Mouse (Mus musculus): Measurements from ENCODE around the gene Mcm3ap.

The Mcm3ap gene

DNA sequence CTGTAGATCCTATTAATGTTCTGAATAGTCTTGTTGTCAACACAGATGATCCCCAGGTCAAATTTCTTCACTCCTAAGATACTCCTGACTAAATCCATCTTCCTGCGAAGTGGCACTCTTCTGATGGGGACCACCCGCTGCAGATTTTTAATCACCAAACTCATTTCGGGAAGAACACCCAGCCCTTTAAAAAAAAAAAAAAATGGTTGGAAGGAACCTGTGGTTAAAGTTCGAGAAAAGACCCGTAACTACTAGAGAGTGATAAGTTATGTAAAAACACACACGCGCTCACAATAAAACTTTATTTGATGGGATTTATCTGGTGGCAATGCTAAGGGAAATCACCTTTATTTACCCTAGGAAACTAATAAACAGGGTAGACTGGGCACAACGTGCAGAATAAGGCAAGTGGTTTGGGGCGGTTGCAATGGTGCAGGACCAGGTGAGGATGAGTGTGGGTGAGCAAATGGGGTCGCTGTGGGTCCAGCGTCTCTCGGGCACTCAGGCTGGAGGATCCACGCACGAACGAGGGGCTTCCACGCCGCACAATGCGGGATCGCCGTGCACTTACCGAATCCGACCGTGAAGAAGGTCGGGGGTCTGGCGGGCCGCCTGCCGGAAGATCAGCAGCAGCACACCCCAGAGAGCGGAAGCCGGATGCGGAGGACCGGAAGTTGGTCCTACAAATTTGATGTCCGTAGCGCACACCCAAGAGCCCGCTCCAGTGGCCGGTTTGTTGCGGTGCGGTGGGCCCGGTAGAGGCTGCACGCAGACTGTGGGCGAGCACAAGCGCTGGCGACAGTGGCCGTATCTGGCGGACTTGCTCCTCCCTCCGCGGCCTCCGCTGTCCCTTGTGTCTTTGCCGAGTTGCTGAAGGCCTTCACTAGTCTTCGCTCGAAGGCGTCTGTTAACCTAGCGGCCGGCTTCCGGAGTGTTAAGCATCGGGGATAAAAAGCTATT lies at the start of gene Mcm3ap, which contains the start of gene Ybey:
TSS of gene Mcm3ap (plus strand) at position 725 of the 960 bp plus-strand sequence.
TSS of gene Ybey (minus strand) at position 912 of the 960 bp plus-strand sequence.
- DNase-seq (ENCODE audit: low spot score): peak; percentile 80

DNA sequence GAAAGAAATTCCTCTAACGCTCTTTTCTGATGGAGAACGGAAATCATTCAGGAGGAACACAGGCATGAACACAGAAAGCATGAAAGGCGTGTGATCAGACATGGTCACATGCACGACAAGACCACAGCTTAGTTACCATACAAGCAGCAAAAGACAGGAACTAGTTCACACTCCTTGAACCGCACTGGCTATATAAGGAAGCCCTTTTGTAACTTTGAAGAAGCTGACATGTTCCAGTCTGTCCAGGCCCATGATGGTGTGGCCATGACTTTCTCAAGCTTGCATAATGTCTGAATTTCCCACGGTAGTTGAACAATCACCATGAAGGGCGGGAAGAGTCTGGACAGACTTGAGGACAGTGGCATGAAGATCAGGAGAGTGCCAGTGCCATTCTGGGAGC lies 43.1 kb upstream of the Mcm3ap start:
- DNase-seq (ENCODE audit: low spot score): no peak

DNA sequence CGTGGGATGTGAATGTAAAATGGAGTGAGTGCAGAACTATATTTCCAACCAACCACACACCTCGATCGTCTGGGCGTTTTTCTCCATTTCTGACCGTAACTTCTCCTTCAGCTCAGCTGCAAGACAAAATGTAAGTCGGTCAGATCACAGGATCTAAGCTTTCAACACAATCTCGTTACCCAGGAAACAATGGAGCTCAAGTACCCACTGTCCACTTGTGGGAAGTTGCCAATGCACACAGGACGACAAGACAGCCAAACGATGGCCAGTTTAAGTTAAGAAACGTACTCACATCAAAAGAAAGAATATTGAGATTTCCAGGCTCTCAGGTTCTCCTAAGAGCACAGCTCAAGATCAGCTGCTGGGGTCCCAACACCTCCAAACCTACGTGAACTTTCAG lies 34.8 kb upstream of the Mcm3ap start:
- DNase-seq (ENCODE audit: low spot score): no peak

DNA sequence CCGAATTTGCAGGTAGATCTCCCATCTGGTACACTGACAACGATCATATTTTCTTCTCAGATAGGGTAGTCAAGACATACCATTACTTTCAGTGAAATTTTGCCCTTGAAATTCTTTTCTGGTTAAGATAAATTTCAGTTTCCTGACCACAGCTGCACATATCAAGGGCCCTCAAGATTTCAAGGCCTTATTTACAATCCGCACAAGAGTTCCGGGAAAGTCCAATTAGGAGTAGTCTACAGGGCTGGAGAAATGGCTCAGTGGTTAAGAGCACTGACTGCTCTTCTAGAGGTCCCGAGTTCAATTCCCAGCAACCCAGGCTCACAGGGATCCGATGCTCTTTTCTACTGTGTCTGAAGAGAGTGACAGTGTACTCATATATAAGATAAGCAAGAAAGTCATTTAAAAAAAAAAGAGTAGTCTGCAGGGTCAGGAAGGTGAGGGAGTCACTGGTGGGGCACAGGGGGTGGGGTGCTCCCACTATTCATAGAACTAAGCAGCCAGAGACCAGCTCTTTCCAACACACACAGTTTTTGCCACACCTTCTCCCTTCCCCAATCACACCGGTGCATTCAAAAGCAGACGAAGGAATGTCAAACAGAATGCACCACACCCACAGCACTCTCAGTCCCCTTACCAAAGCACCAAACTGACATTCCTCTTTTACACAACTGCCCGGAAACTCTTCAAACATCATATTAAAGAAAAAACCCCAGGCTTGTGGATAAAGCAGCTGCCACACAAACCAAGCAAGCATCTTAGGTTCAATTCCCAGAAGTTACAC lies 29.4 kb upstream of the Mcm3ap start:
- no peak for DNase-seq (ENCODE audit: low spot score)

DNA sequence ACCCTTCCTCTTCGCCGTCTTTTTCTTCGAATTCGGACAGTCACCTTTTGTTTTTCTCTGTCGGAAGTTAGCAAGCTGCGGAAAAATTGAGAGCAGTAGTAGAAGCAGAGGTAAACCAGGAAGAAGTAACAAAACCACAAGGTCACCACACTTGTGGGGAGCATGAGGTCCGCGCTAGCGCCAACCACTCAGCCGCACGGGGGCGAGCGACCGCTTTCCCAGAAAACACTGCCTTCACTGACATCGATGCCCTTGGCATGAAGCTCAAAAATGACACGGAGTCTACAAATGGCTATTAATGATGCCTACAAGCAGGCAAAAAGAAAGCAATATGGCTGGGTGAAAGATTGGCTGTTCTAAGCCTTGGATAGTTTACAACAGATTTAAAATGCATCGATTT lies 28.4 kb upstream of the Mcm3ap start, which contains the start of gene AC141477.1:
TSS of gene AC141477.1 (minus strand) at position 164 of the 400 bp plus-strand sequence.
- DNase-seq (ENCODE audit: low spot score): no peak

DNA sequence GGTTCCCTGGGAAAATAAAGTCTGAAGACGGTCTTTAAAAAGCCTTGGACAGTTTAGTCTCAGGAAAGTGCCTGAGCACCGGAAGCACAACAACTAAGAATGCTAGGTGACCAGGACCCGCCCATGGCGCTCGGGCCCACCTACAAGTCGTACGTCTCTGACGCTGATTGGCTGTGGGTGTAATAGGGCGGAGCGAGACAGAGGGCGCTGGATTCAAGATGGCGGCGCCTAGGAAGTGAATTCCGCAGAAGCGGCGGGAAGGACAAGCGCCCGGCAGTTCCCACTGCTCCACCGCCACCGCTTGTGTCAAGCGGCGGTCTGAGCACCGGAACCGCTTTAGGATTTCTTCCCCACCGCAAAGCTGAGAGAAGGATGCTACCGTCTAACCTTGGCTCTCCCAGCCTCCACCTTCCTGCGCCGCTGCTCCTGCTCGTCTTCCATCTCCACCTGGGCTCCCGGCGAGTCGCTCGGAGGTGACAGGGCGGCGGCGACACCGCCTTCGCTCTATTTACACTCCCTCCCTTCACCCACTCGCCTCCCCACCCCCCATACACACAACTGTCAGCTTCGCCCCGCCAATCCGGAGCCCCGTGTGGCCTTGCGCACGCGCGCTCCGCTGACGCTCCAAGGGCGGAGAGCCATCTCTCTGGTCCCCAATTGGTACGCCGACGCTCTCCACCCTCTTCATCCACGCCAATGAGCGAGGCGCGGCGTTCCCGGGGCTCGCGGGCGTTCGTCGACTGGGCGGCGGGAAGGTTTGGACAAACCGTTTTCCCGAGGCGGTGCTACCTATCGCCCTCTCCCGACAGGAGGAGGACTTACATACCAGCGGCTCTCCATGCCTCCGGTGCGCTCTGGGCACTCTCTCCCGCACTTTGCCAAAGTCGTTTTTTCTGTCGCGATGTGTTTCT lies 26.3 kb upstream of the Mcm3ap start, which contains the start of gene Pcnt:
TSS of gene Pcnt (minus strand) at position 609 of the 911 bp plus-strand sequence.
- peak; percentile 92 for DNase-seq (ENCODE audit: low spot score)

DNA sequence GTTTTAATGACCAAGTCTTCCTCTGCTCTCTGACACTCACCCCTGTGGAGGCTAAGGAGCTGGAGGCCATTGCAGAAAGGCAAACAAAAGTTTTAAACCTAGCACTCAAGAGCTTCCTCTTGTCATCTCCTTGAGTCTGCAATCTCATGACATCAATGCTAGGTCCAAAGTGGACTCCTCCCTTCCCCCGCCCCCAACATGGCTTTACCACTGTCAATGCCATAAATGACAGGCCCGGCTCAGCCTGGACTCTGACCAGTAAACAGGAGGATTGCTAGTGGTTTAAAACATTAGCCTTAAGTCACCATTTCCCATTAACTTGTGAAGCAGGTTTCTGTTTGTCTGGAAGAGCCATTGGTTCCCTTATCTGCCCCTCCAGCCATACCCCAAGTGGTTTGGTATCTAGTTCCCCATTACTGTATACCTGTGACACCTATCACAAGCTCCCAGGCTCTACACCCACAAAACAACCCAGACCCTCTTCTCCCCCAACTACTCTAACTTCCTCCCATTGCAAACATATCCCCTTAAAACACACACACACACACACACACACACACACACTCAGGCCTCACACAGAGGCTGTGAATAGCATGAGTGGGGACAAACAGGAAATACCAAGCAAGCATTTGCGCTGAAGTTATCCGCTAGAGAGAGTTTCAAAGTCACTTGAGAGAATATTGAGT lies 22.6 kb upstream of the Mcm3ap start:
- no peak for DNase-seq (ENCODE audit: low spot score)

DNA sequence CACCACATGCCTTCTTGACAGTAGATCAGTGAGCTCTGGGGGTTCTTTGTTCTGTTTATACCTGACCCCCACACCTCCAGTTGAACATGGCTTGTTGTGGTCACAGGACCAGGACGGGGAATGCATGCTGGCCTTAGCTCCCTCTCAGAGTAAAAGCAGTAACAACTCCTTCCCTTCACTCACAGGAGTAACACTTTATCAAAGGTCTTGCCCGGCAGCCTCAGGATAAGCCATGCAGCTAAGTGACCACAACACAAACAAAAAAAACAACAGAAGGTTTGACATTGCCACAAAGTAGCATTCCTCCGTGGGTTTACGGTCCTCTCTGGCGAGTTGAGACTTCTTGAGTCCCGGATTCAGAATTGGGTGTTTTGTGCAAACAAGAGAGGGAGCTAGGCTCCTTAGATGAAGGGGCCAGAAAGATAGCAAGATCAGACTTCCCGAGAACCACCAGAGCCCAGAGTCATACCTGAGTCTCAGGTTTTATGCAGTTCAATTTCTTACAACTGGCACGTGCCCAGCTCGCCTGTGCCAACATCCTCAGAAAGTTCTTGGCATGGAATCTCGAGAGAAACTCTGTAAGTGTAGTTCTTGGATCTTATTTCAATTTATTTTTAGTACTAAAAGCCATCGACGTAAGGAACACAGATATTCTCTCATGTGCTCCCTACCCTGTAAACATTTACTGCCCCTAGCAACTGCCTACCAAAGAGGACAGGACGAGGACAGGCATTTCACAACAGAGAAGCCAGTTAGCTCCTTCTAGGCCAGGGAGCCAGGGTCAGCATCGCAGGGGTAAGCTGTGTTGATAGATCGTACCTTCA lies 21.1 kb upstream of the Mcm3ap start:
- no peak for DNase-seq (ENCODE audit: low spot score)

DNA sequence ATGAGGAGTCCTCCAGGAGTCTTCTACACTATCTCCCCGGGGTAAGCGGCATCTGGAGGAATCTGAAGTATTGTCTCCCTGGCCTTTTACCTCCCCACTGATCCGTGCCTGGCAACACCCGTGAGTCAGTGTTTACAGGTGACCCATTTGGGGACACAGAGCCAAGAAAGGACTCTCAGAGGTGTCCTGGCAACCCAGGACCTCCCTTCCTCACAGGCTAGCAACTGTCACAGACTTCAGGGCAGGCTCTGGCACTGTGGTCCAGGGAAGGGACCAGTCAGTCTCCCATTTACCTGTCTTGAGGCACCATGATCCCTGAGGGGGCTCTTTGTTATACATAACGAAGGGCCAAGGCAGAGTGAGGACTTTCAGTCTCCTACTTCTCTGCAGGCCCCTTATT lies 19.9 kb upstream of the Mcm3ap start, which contains the start of gene 2610028H24Rik:
TSS of gene 2610028H24Rik (plus strand) at position 231 of the 400 bp plus-strand sequence.
- no peak for DNase-seq (ENCODE audit: low spot score)

DNA sequence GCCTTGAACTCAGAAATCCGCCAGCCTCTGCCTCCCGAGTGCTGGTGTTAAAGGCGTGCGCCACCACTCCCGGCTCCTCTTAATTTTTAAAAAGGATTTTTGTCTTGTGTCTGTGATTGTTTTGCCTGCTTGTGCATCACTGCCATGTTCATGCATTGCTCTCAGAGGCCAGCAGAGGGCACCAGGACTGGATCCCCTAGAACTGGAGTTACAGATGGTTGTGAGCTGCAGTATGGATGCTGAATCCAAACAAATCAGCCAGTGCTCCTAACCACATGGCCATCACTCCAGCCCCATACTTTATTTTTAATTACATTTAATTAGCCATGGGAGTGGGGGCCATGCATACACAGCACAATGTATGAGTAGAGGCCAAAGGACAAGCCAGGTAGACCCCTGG lies 13.4 kb upstream of the Mcm3ap start:
- peak; percentile 47 for DNase-seq (ENCODE audit: low spot score)

DNA sequence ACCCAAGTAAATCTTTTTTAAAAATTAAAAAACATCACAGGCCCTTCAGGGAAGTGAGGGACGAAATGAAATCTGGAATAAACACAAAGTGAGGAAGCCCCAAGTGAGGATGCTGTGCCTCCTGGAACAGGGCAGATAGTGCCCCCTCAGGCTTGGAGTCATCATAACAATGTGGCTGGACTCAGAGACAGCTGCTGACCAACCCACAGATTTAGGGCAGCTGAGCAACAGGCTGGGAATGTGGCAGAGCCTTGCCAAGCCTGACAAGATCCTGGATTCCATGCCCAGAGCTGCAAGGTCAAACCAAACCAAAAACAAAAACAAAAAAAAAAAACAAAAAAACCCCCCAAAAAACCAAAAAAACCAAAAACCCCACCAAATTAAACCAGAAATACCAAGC lies 7.5 kb upstream of the Mcm3ap start:
- DNase-seq (ENCODE audit: low spot score): no peak

DNA sequence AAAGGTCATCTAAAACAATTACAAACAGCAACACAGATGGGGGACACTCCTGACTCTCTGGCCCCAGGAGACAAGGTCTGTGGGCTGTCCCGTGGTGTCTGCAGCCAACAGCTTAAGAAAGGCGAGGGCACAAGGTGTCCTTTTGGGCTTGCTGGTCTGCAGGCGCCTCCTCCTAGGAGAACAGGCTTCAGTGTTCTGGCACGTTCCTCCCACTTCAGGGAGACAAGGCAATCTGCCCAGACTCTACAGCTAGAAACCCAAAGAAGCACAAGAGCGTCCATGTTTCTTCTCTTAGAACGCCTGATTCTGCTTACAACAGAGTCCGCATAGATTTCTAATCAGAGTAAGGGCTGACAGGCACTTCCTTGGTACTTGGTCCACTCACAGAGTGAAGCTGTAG lies 6.4 kb upstream of the Mcm3ap start:
- DNase-seq (ENCODE audit: low spot score): no peak

DNA sequence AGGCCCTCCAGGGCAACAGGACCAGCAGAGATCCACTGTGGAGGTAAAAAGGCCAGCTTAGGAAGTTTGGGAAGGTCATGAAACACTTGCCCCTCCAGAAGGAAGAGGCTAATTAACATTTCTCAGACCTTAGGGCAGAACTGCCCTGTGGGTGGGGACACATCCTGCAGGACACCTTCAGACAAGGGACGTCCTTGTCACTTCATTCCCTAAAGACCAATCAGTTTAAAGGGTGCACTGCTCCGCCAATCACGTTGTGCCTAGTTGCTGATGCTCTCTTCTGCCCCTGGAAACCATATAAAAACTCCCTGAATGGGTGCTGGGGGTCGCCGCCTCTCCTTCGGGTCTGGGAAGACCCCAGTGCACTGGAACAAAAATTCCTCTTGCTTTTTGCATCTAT lies 6.0 kb upstream of the Mcm3ap start:
- no peak for DNase-seq (ENCODE audit: low spot score)

DNA sequence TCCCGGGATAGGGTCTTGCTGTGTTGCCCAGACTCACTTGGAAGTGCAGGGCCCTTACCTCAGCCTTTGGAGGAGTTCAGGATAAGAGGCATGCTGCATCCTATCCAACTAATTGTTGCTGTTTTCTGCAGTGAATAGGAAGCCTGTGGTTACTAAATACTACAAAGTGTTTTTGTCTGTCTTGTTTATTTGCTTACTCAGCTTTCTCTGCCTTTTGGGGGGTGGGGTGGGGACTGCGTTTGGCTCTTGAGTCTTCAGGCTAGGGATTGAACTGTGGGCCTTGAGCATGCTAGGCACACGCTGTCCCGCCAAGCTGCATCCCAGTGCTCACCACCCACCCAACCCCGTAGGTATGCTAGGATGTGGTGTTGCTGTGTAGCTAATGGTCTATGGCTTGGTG lies 5.0 kb downstream of the Mcm3ap start:
- no peak for DNase-seq (ENCODE audit: low spot score)

DNA sequence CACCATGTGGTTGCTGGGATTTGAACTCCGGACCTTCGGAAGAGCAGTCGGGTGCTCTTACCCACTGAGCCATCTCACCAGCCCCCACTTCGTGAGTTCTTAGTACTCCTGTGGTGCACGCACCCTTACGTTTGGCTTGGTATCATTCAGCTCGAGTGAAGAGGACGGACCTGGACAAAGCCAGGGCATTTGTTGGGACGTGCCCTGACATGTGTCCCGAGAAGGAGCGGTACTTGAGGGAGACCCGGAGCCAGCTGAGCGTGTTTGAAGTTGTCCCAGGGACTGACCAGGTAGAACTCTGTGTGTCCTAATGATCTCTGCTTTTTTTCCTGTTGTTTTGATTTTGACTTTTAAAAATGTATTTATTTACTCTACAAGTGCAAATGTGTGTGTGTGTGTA lies 12.1 kb downstream of the Mcm3ap start:
- peak; percentile 27 for DNase-seq (ENCODE audit: low spot score)

DNA sequence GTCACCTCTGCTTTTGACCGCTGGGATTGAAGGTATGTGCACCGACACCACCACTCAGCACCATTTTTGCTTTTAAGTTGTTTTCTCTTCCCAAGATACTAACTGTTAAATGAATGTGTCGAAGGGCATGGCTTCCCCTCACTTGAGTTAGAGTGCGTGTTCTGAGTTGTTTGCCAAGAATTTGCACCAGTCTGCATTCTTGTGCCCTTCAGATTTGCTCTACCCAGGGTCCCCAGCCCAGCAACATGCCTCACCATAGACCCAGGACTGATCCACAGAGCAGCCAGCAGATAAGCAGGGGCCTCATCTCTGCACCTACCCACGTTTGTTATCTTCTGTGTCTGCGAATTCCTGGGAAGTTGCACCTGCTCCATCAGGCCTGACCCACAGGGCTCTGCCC lies 12.8 kb downstream of the Mcm3ap start:
- no peak for DNase-seq (ENCODE audit: low spot score)

DNA sequence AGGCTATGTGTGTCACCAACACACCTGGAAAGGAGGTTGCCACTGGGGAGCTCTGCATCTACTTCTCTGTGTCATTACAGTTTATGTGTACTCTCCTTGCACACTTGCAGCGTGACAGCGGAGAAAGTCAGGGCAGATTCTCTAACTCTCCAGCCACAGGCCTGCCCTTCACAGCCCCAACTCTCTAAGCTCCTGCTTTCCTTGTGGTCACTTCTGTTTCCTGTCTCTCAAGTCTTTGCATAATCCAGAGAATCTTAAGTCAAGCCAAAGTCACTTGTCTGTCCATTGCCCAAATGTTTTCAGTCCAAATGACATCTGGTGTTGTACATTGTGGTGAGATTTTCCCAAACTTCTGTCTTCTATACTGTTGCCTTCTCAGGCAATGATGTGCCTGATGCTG lies 17.6 kb downstream of the Mcm3ap start:
- DNase-seq (ENCODE audit: low spot score): no peak

DNA sequence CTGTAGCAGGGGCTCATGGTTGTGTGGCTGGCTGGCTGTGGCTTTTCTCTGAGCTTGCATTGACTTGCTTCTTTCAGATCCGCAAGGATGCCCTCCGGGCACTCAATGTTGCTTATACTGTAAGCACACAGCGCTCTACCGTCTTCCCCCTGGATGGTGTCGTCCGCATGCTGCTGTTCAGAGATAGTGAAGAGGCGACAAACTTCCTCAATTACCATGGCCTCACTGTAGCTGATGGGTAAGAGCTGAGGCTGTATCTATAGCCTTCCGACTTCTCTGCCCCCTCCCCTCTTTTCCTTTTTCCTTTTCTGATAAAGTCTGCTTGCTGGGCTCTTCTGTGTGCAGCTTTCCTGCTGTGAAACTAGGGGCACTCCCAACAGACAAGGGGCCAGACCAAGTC lies 19.5 kb downstream of the Mcm3ap start:
- no peak for DNase-seq (ENCODE audit: low spot score)

DNA sequence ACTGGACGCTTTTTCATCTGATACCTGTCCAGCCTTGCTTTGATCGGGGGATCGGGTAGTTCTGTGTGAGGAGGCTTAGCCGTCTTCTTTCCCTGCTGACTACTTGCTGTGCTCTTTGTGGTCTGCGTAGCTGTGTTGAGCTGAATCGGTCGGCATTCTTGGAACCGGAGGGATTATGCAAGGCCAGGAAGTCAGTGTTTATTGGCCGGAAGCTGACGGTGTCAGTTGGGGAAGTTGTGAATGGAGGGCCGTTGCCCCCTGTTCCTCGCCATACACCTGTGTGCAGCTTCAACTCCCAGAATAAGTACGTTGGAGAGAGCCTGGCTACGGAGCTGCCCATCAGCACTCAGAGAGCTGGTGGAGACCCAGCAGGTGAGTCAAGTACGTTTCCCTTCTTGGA lies 20.5 kb downstream of the Mcm3ap start:
- no peak for DNase-seq (ENCODE audit: low spot score)

DNA sequence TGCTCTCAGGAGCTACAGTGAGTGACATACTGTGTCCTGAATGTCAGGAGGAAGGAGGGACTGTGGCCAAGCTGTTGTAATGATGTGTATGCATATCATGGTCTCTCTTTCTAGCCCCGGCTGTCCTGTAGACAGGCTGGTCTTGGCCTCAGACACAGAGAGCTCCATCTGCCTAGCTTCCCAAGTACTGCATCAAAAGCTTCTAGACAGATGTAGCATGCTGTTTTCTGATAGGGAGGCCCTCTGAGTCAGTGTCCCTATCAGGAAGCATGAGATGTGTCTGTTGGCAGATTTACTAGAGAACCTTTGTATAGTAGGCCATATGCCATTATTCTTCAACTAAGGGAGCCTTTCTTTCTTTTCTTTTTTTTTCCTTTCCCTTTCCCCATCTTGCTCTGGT lies 24.8 kb downstream of the Mcm3ap start:
- no peak for DNase-seq (ENCODE audit: low spot score)
